Mouse (Mus musculus) heart, postnatal 36 days (tissue): Measurements from ENCODE around the gene Tgfbr1. TPM values are rescaled to one million over a fixed set of nuclear protein-coding genes. Genes with fewer than 3 reads are reported as not detected.

Experiments
- DNase-seq, 2 experiments: peaks; one replicate each; pipeline ENCODE4 v3.0.0; 2021 to 2022
- intact Hi-C: fragments of 180-260 bp; cut with DNase I; formaldehyde crosslinking; loops from one replicate; pipeline ENCODE4 v1.15.1; 2025
- total RNA-seq, 2 experiments: library from RNA; stranded (reverse); gene quantifications; 2 replicates each; pipeline ENCODE4 v1.2.3; 2021

Tgfbr1 gene
- total RNA-seq = 10 to 100 TPM; 16.2 to 18.7 TPM

DNA sequence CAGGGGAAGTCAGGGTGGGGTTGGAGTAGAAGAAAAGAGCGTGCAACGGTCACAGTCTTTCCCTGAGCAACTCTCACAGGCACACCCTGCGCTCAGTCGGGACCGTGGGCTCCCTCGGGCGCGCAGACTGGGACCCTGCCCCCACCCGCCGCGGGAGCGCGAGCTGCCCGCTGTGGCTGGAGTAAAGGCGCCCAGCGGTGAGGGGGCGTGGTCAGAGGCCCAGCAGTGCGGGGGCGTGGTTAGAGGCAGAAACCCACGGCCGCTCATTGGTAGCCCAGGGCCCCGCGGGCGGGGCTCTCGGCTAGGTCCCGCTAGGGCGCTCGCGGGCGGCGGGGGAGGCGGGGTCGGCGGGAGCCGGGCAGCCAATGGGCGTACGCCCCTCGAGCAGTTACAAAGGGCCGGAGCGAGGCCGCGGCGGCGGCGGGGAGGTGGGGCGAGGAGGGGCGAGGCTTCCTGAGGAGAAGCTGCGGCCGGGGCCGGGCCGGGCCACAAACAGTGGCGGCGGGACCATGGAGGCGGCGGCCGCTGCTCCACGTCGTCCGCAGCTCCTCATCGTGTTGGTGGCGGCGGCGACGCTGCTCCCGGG lies at the start of gene Tgfbr1:
TSS of gene Tgfbr1 (plus strand) at position 420 of the 586 bp plus-strand sequence.
- DNase-seq = peak; percentile 98
- intact Hi-C loops = loop anchor here (2.0 to 10.0 kb wide), 3 partner anchors 44 to 692 kb away; partner anchors contain the start of genes Alg2, Nr4a3 and Sec61b

DNA sequence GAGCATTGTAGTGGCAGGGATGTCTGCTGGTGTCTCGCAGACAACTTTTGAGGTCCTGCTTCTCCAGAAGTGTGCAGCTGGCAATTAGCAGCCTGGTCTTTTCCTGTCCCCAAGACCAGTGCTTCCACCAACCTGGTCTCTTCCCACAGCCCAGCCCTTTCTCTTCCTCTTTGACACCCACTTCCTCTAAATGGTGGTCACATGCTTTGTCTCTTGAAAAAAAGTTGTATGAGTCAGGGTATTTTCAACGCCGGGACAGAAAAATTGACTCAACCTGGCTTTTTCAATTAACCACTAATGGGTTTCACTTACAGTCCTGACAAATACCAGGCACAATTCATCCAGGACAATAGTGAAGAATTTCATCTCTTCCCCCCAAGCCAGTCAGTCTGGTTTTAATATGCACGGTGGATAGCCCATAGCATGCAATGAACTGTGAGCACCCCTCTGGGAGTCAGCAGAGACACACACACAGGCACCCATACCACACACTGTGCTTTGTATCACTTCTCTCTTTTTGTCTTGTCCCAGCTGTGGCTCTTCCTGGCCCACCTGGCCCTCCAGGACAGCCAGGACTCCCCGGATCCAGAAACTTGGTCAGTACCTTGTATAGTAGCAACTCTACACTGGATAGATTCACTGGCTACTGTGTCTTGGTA lies 49.6 kb upstream of the Tgfbr1 start:
- intact Hi-C loops = no loop called here
- no peak for DNase-seq

DNA sequence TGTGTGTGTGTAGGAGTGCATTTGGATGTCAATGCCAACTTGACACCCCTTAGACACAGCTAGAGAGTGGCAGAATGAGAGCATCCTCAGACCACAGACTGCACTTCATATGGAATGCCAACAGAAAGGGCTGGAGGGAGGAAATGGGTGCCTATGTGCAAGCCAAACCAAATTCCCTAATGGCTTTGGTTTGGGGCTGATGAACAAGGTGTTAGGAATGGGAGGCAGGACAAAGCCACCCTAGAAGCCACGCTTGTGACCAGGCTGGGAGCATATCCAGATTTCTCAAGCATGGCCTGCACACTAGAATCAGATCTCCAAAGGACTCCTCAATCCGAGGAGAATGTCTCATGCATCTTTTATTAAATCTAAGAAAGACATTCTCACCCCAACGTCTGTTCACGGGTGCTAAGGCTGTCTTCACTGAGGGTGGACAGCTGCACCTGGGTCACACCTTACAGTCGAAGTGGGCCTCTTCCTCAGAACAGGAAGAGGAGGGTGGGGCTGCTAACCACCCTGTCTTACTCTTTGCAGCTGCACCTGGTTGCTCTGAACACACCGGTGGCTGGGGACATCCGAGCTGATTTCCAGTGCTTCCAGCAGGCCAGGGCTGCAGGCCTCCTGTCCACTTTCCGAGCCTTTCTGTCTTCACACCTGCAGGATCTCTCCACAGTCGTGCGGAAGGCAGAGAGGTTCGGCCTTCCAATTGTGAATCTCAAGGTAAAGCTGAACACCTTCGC lies 43.0 kb upstream of the Tgfbr1 start:
- no peak for DNase-seq
- intact Hi-C loops = loop anchor here (5.0 kb wide), 1 partner anchor 87 kb away; no protein-coding TSS in a partner anchor

DNA sequence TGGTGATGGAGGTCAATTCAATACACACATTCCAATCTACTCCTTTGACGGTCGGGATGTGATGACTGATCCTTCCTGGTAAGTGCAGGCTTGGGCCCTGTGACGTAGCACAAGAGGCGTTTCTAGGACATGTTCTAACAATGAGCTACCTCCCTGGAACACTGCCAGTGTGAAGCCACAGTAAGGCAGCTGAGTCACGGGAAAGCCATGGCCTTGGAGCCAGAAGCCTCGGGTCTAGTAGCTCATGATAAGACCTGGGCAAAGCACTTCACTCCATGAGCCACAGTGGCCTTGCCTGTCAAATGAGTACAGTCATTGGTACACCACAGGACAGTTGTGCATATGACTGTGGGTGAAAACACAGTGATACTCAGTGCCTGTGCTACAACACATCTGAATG lies 42.2 kb upstream of the Tgfbr1 start:
- intact Hi-C loops = loop anchor here (5.0 kb wide), 1 partner anchor 86 kb away; no protein-coding TSS in a partner anchor
- DNase-seq = peak in 1 of 2 experiments; percentile 37

DNA sequence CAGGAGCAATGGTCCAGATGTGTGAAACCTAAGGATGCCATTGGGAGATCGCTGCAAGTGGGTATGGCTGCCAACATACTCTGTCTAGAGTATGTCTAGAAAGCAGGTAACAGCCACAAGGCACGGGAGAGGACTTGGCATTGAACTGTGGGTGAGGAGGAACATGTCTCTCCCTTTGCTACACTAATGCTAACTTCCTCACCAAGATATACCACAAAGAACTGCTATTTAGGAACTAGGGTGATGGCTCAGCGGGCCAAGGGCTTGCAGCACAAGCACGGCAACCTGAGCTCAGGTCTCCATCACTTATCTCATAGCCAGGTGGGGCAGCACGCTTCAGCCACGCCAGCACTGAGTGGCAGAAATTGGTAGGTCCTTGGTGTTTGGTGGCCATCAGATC lies 41.6 kb upstream of the Tgfbr1 start:
- no peak for DNase-seq
- intact Hi-C loops = loop anchor here (5.0 kb wide), 1 partner anchor 86 kb away; no protein-coding TSS in a partner anchor

DNA sequence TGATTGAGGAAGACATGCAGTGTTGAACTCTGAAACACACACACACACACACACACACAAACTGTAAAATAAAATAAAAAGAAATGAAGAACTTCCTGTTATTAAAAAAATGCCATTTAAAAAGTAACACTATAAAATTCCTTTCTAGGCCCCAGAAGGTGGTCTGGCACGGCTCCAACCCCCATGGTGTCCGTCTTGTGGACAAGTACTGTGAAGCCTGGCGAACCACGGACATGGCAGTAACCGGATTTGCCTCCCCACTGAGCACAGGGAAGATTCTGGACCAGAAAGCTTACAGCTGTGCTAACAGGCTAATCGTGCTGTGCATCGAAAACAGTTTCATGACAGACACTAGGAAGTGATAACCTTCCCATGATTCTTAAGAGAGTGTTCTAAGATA lies 41.1 kb upstream of the Tgfbr1 start:
- no peak for DNase-seq
- intact Hi-C loops = loop anchor here (5.0 kb wide), 1 partner anchor 85 kb away; no protein-coding TSS in a partner anchor

DNA sequence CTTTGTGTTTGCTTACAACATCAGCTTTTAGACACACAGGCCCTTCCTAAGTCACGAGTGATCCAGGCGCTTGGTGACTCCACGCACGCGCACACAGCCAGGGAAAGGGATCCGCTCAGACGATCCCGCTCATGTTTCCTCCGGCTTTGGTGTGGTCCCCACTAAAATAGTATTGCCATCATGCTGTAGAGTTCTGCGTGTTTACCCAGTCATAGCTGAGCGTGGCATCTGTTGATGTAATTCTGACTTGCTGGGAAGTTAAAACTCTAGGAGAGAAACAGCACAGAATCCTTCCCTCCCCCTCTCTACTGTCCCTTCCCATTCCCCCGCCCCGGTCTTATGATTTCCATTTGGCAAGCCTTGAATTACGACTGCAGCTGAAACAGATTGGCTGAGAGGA lies 40.3 kb upstream of the Tgfbr1 start:
- intact Hi-C loops = loop anchor here (5.0 kb wide), 1 partner anchor 85 kb away; no protein-coding TSS in a partner anchor
- no peak for DNase-seq

DNA sequence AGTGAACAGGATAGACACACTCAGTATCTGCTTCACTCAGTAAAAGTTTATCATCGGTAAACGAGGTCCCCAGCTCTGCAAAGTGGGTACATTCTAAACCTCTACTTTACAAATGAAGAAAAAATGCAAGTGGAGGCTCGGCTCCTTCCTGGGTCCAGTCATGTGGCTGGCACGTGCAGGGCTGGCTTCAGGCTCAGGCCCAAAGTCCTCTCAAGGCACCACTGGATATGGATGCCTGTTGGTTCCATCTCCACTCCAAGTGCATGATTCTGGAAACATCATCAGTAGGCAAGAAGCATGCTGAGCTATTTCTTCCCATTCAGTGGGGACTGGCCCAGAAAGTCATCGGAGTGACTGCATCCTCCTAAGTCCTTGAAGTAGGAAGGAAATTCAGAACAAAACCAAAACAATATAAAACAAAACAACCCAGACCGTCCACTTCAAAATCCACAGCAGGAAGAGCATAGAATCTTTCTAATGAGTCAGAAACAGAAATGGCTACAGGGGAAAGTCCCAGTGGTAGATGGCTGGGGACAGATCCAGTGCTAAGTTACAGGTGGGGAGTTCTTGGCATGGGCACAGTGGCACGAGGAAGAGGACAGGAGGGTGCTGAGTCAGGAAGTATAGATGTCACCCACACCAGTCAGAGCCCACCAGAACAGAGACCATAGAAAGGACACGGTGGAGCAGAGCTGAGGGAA lies 39.2 kb upstream of the Tgfbr1 start:
- intact Hi-C loops = loop anchor here (2.0 to 5.0 kb wide), 2 partner anchors 35 to 83 kb away; no protein-coding TSS in a partner anchor
- no peak for DNase-seq

DNA sequence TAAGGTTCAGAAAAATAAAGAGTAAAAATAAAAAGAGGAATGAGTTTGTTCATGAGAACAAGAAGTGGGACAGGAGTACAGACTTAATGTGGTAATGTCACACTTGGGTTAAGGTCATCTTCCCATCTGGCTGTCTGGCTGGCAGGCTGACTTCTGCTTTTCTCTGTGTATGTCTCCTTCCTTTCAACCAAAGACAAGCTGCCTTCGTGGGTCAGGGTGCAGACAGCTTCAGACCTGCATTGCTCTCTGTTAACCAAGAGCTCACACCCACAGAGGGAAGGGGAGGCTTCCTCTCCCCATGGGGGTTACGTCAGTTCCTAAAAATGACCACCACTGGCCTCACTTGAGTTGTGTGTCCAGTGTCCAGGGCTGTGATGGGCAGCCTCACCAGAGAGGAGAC lies 37.6 kb upstream of the Tgfbr1 start:
- peak in 1 of 2 experiments; percentile 36 for DNase-seq
- intact Hi-C loops = loop anchor here (2.0 kb wide), 1 partner anchor 33 kb away; no protein-coding TSS in a partner anchor

DNA sequence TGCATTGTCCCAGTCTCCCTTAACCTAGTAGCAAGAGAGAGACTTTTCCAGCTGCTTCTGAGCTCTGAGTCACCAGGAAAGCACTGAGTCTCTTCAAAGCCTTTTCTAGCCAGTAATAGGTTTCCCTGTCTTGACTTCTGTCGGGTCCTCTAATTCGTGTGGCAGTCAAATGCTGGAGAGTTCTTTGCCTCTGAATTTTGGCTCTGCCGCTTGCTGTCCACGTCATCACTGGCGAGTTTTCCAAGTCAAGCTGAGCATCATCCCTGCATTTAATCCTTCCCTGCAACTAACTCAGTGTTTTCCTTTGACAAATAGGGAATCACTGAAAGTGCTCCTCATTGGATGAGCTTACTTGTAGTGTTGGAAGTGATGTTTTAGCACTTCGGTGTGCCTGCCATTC lies 36.6 kb upstream of the Tgfbr1 start:
- intact Hi-C loops = no loop called here
- peak; percentile 48 to 52 for DNase-seq

DNA sequence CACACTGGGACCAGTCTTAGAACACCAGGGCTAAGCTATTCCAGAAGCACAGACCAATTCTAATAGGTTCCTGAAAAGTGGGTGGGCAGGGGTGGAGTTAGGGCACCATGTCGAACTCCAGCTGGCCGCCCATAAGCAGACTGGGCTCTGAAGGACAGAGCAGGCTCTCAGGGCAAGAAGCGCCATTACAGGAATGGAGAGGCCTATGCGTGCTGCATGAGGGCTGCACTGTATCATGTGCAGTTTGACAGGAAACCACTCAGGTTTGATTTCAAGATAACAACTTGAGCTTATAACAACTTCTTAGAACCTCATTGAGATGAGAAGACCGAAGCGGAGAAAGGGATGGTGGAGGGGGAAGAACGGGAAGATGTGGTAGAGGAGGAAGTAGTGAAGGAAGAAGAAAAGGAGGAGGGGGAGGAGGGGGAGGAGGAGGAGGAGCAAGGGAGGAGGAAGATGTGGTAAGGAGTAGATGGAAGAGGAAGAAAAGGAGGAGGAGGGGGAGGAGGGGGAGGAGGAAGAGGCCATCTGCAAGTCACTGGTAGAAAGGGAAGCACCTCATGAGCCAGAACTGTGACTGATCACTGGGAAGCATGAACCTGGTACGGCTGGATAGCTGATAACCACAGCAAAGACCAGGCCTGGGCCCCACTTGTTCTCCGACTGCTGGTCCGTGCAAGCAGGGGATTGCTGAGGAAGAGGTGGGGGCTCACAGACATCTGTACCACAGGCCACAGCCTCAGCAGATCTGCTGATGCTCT lies 33.3 kb upstream of the Tgfbr1 start:
- no peak for DNase-seq
- intact Hi-C loops = no loop called here

DNA sequence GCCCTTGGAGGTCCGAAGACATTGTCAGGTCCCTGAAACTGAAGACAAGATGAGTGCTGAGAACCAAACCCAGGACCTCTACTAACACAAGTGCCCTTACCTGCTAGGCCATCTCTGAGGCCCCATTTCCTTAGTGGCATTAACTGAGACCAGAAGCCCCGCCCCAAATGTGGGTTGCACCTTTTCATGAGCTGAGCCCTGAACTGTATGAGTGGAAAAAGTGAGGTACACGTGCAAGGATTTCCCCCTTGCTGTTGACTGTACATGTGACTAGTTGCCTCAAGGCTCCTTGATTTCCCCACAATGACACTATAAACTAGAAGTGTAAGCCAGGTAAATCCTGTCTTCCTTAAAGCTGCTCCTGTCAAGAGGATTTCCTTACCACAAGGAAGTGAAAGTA lies 30.7 kb upstream of the Tgfbr1 start:
- DNase-seq = no peak
- intact Hi-C loops = no loop called here

DNA sequence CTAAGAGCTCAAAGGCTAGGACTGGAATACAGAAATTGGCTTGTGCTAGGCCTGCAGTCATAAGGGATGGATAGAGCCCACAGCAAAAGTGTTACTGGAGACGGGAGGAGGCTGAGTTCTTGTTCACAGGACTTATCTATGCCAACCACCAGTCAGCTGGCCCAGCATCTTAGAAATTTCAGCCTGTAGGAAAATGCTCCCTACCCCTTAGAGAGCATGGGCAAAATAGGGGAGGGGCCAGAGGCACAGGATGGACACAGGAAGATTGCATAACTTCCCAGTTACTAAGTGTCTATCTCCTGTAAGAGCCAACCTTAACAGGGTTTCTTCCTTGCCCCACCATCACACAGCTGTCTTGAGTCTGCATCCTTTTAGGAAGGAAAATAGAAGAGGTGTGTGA lies 28.8 kb upstream of the Tgfbr1 start:
- no peak for DNase-seq
- intact Hi-C loops = no loop called here

DNA sequence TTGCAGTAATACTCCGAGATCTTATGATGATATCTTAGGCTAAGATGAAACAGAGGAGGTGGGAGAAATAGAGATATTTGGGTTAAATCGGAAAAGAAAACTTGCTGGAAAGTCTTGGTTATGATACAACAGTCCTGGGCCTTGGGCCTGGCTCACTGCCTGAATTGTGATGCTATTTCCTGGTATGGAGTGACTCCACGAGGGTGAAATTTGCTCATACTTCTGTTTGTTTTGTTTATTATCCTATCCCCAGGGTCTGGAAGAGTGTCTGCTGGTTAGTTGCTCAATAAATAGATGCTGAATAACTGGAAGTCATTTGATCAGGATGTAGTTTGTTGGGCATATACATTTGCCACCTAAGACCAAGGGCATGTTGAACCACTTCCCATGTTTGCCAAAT lies 25.2 kb upstream of the Tgfbr1 start:
- no peak for DNase-seq
- intact Hi-C loops = no loop called here

DNA sequence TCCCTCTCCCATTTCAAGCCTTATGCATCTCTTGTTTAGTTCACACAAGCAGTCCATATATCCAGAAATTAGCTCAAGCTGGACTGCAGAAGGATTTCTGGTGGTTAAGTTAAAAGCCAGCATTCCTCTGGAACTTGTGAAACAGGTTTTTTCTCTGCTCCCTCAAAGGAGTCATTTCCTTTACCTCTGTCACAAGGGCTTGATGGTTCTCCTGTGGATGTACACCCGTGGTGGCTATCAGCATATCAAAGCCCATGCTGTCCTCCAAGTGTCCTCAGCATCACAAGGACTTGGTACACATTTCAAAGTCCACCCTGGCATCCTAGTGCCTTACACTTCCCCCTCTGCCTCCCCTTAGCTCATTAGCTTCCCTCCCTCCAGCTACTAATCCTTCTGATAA lies 23.7 kb upstream of the Tgfbr1 start:
- DNase-seq = no peak
- intact Hi-C loops = no loop called here

DNA sequence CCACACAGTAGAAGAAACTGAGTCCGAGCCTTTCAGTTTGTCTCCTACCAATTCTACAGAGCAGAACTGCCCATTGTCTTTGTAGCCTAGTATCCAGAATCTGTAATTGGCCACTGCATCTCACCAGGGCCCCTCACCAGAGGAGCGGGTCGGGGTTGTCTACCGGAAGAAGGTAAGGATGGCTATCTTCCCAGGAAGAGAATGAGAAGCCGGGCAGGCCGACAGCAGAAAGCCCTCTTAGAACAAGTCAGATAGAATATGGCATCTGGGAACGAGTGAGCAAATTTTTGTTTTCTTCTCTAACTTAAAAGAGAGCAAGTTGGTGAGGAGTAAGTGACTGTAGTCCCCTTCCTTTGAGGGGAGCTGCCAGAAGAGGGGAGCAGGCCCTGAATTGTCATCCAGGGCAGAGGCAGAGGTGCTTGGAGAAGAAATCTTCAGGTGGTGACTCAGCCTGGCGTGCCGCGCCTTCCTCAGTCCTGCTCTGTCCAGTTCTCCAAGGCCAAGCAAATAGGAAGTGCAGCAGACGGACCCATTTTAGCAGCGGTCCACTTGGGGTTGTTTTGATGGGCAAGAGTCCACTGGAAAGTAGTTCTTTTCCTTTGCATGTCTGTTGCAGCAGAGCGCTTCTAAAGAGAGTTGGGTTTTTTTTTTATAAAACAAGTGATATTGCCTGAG lies 22.5 kb upstream of the Tgfbr1 start:
- DNase-seq = no peak
- intact Hi-C loops = no loop called here

DNA sequence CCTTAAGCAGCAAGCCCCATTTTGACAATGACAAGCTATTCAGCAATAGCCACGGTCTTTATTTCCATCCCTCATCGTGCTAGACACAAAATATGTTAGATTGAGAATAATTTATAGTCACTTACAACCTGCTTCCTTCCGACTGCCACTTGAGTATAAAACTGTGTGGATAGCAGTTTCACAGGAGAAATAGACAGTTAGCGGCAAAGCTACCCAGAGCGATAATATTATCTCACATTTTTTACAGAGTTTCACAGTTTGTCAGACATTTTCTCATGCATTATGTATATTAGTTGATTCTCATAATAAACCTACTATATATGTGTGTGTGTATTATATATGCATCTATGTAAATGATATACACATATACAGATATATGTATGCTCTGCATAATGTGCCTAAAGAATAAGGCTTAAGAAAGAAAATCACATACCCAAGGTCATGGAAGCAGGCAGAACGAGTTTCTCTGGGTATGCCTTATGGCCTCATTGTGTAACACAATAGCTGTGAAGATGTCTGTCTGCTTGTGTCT lies 20.1 kb upstream of the Tgfbr1 start:
- DNase-seq = no peak
- intact Hi-C loops = no loop called here

DNA sequence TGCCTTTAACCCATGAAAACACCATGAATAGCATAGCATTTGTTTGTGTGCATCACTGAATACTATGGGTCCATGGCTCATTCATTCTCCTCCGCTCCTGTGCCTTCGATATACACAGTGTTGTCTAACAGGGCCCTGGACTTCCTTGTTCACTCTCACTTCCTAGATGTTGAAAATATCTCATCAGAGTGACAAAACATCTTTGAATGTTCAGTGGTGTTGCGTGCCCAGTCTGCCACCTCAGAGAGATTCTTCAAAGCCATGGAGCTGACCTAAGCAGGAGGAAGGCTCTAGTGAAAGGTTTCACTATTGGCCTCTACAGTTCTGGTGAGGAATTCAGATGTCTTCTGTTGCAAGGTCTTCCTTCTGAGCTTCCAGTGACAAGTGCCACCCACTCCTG lies 19.5 kb upstream of the Tgfbr1 start:
- no peak for DNase-seq
- intact Hi-C loops = no loop called here

DNA sequence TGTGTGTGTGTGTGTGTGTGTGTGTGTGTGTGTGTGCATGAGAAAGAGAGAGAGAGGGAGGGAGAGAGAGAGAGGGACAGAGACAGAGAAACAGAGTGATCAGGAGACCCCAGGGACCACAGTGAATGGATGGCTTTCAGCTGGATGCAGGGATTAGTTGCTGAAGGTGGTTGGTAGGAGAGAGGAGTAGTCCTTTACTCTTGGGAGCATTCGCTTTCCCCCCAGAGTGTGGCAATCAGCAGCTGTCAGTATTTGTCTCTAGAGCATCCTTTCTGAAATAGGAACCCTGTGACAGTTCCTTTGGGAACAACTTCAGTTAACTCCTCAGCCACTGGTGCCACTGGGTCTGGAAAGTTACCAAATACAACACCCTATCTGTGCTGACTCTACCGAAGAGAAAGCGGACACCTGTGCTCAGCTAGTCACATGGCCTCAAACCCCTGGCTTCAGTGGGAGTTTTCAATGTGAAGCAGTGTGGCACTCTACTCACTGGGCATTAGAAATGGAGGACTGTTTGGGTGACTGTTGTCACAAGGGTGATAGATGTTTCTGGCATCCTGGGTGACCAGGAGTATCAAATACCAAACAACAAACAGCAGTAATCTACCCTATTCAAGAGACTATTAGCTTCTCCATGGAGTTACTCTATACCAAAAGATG lies 16.0 kb upstream of the Tgfbr1 start:
- no peak for DNase-seq
- intact Hi-C loops = no loop called here
